ENCODE assay signal across 12 mouse cellular contexts in the genomic region with DNA sequence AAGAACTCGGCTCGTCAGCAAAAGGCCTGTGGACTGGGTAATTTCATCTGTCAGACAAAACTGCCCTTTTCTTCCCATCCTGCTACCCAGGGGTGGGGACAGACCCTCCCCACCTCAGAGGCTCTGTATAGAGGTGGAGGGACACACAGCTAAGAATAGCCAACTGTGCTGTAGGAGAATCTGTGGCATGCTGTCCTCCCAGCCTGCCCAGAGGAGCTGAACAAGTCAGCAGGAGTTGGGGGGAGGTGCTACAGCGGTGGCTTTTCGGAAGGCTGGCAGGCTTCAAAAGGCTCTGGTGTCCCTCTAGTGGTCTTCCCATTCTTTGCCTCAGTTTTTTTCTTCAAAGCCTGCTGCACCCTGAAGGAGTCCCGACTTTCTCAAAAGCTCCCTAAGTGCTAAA. TPM values are rescaled to one million over a fixed set of nuclear protein-coding genes. Genes with fewer than 3 reads are reported as not detected.
DNase-seq lines count a peak whose midpoint lies in the region; ATAC-seq lines count a peak whose summit lies in the region.
"Had no signal": no experiment of that assay in that cellular context is flagged by ENCODE, and none has a peak within 500 bp of the region (broad histone marks: within the 10 kb centered on the region; RNA-seq: fewer than 3 reads in every experiment).

No protein-coding gene starts in this region.

- ATAC-seq in heart, embryonic 11.5 days (replicated peaks; ENCODE audit: insufficient number of reproducible peaks, low FRiP score, low TSS enrichment), result peak; percentile 61; the same call in 1 of the 2 replicates

- H3K4me3 ChIP-seq in heart, embryonic 11.5 days (ENCODE audit: low read depth, low read length), result no peak overlapping the region
- H3K4me3 ChIP-seq: hindbrain, embryonic 15.5 days; limb, embryonic 10.5 days; megakaryocyte, embryonic 14.5 days had no signal

- peak overlapping the region; percentile 89 for H3K27ac ChIP-seq in heart, embryonic 11.5 days (ENCODE audit: low read depth, low read length)
- H3K27ac ChIP-seq: hindbrain, embryonic 15.5 days; limb, embryonic 10.5 days had no signal

- H3K4me2 ChIP-seq in heart, embryonic 11.5 days, result peak overlapping the region; percentile 34
- H3K4me2 ChIP-seq: hindbrain, embryonic 15.5 days had no signal

- H3K27me3 ChIP-seq in heart, embryonic 11.5 days (ENCODE audit: control insufficient read depth, insufficient read depth, low read length), result no peaks in the 10 kb centered on the region
- H3K27me3 ChIP-seq: hindbrain, embryonic 15.5 days; megakaryocyte, embryonic 14.5 days had no signal

- peaks cover 32% of the 10 kb centered on the region for H3K4me1 ChIP-seq in heart, embryonic 11.5 days (ENCODE audit: control insufficient read depth, insufficient read depth, low read length)

- peak overlapping the region; percentile 28; the same call in 1 of the 2 replicates for H3K9ac ChIP-seq in heart, embryonic 11.5 days (ENCODE audit: low read depth, low read length)
- H3K9ac ChIP-seq: hindbrain, embryonic 15.5 days had no signal

- WGBS in heart, embryonic 11.5 days (ENCODE audit: insufficient replicate concordance), result 30% methylated on average over 5 of the region's 5 CpGs

- DNase-seq in frontal cortex, postnatal 36 days (ENCODE audit: low spot score in 2 of 2), result peak; percentile 46 to 57
- no peak for DNase-seq in frontal cortex, postnatal 14 days (ENCODE audit: low spot score in 2 of 2)
- peak; percentile 48 for DNase-seq in lung, postnatal 10 days
- DNase-seq in lung, adult 18-20 months, result no peak
- peak; percentile 41 for DNase-seq in retina, postnatal 1 day
- DNase-seq in kidney, postnatal 25 days, result no peak
- DNase-seq in layer of hippocampus, postnatal 36 days, result no peak
- DNase-seq: thymus, postnatal 4 days had no signal

- H3K9me3 ChIP-seq in heart, embryonic 11.5 days (replicated peaks; ENCODE audit: control insufficient read depth, low read length), result no peaks in the 10 kb centered on the region
- H3K9me3 ChIP-seq: hindbrain, embryonic 15.5 days; limb, embryonic 10.5 days; megakaryocyte, embryonic 14.5 days had no signal

- peaks cover 36% of the 10 kb centered on the region for H3K36me3 ChIP-seq in heart, embryonic 11.5 days (ENCODE audit: control insufficient read depth, insufficient read depth, low read length)

RNA-seq across cellular contexts. Expression of a gene that starts 13.2 kb away (rescaled TPM):
- 5.5 and 7.0 TPM in 2 replicates for polyA plus RNA-seq in heart, embryonic 11.5 days (2014; fragmentation: Nextera tagmentation; extraction: Ambion mirVana)
- total RNA-seq in layer of hippocampus, postnatal 36 days (2021), result 10 to 100 TPM; 32.3 to 36.3 TPM

RNA-seq across cellular contexts. Expression of a gene that starts 13.4 kb away (rescaled TPM):
- 270 and 275 TPM in 2 replicates for polyA plus RNA-seq in heart, embryonic 11.5 days (2014; fragmentation: Nextera tagmentation; extraction: Ambion mirVana)
- 100 to 1,000 TPM; 154 to 159 TPM for total RNA-seq in layer of hippocampus, postnatal 36 days (2021)

RNA-seq across cellular contexts. Expression of a gene that starts 13.8 kb away (rescaled TPM):
- polyA plus RNA-seq in heart, embryonic 11.5 days (2014; fragmentation: Nextera tagmentation; extraction: Ambion mirVana), result 1.6 and 1.8 TPM in 2 replicates
- under 1 TPM in 1 of 2 experiments, not detected in 1; 0.76 TPM for total RNA-seq in layer of hippocampus, postnatal 36 days (2021)

RNA-seq across cellular contexts. Expression of a gene that starts 28.3 kb away (rescaled TPM):
- 0.21 and 0.49 TPM in 2 replicates for polyA plus RNA-seq in heart, embryonic 11.5 days (2014; fragmentation: Nextera tagmentation; extraction: Ambion mirVana)
- total RNA-seq in layer of hippocampus, postnatal 36 days (2021), result under 1 TPM; 0.86 to 0.92 TPM

Comparison
In these comparisons a context has a peak if more than half of its experiments do, and no peak if none do; other contexts are left out.
1. DNase-seq: peak in frontal cortex, postnatal 36 days (2 of 2), lung, postnatal 10 days (single experiment) and retina, postnatal 1 day (single experiment); none in frontal cortex, postnatal 14 days (0 of 2), lung, adult 18-20 months (0 of 2), kidney, postnatal 25 days (0 of 2) and layer of hippocampus, postnatal 36 days (0 of 2).